Mouse (Mus musculus): Measurements from ENCODE around the gene Mlh3.
A peak's percentile ranks its signal among the peaks of the same experiment; 100 is the strongest.

GRCm38 (mm10) chr12:85194623-85195018 lies 75.8 kb downstream of the Mlh3 start:
- no peak for TF ChIP-seq CTCF (IDR thresholded peaks at IDR 0.05; ENCODE audit: control insufficient read depth, insufficient read depth, insufficient read length)
- no peak for TF ChIP-seq USF1 (IDR thresholded peaks at IDR 0.05; ENCODE audit: low read depth)
- TF ChIP-seq CEBPB (IDR thresholded peaks at IDR 0.05; ENCODE audit: low read depth): peak; percentile 23
- TF ChIP-seq MYOD1 (IDR thresholded peaks at IDR 0.05; ENCODE audit: control insufficient read depth, insufficient read length, low read depth): no peak
- no peak for TF ChIP-seq MAX (IDR thresholded peaks at IDR 0.05)
- no peak for TF ChIP-seq MYOG (IDR thresholded peaks at IDR 0.05; ENCODE audit: control insufficient read depth, extremely low read depth, insufficient read length)
- no peak for TF ChIP-seq FOSL1 (IDR thresholded peaks at IDR 0.05; ENCODE audit: insufficient read depth, low read length, poor library complexity, severe bottlenecking)
